Mouse (Mus musculus) heart, embryonic 11.5 days (tissue): ENCODE results near the gene Cpm. TPM values are rescaled to one million over a fixed set of nuclear protein-coding genes. Genes with fewer than 3 reads are reported as not detected.

Experiments
- polyA plus RNA-seq: library from polyadenylated mRNA; unstranded; fragments of >200 nt; fragmentation: Nextera tagmentation; extraction: Ambion mirVana; gene quantifications from 2 replicates; pipeline ENCODE4 v1.2.1, GENCODE M21; 2014

Cpm gene
- polyA plus RNA-seq, 1 experiment from 2014 or later: 4.1 TPM

Other genes with a start within 250 kb of the Cpm start
- 97.9 and 117 TPM in 2 replicates for gene Cpsf6, start 249.5 kb upstream of the Cpm start, polyA plus RNA-seq
- gene Mdm2, start 81.3 kb downstream of the Cpm start, polyA plus RNA-seq: 54.7 and 62.2 TPM in 2 replicates
- gene Slc35e3, start 116.9 kb downstream of the Cpm start, polyA plus RNA-seq: 6.9 and 9.4 TPM in 2 replicates
- gene Nup107, start 163.2 kb downstream of the Cpm start, polyA plus RNA-seq: 56.3 and 68.9 TPM in 2 replicates
- 137 and 155 TPM in 2 replicates for gene Rap1b, start 216.5 kb downstream of the Cpm start, polyA plus RNA-seq